Mouse (Mus musculus) cerebellum, adult 18-20 months (tissue): ENCODE data around the gene Vapa.
"Not testable (repeated sequence)": the region's sequence is repeated elsewhere in the genome, so short reads cannot be mapped to it uniquely, and the experiment has no call there.

Experiments used
- DNase-seq, 2 experiments: peaks; one replicate each; pipeline ENCODE4 v3.0.0; 2021

The Vapa gene

GRCm38 (mm10) chr17:65561361-65562015 lies 51.9 kb downstream of the Vapa start:
- DNase-seq = no peak

- no peak for DNase-seq
Observed at GRCm38 (mm10) chr17:65559273-65559672, 54.1 kb downstream of the Vapa start.

- DNase-seq = no peak
Observed at GRCm38 (mm10) chr17:65558788-65559187, 54.6 kb downstream of the Vapa start.

GRCm38 (mm10) chr17:65558217-65558616 lies 55.1 kb downstream of the Vapa start:
- DNase-seq = peak; percentile 70

- no peak for DNase-seq
Observed at GRCm38 (mm10) chr17:65557212-65557611, 56.1 kb downstream of the Vapa start.

GRCm38 (mm10) chr17:65556798-65557197 lies 56.6 kb downstream of the Vapa start:
- no peak for DNase-seq

GRCm38 (mm10) chr17:65552426-65552997 lies 60.8 kb downstream of the Vapa start:
- DNase-seq = no peak

- DNase-seq = no peak
Observed at GRCm38 (mm10) chr17:65550357-65550756, 63.0 kb downstream of the Vapa start.

GRCm38 (mm10) chr17:65548698-65549365 lies 64.5 kb downstream of the Vapa start:
- DNase-seq = no peak

- DNase-seq = not testable (repeated sequence)
Observed at GRCm38 (mm10) chr17:65546221-65546620, 67.1 kb downstream of the Vapa start.

GRCm38 (mm10) chr17:65540441-65541272 lies 72.7 kb downstream of the Vapa start, which contains the start of gene Tmem232:
Gene Tmem232 (minus strand): TSS chr17:65540782.
- DNase-seq = peak; percentile 30

- peak; percentile 50 to 51 for DNase-seq
Observed at GRCm38 (mm10) chr17:65536156-65536555, 77.2 kb downstream of the Vapa start.

- not testable (repeated sequence) for DNase-seq
Observed at GRCm38 (mm10) chr17:65532381-65532780, 81.0 kb downstream of the Vapa start.
